Mouse (Mus musculus) midbrain, embryonic 12.5 days (tissue): Measurements from ENCODE around the gene Mrpl33. TPM values are rescaled to one million over a fixed set of nuclear protein-coding genes. Genes with fewer than 3 reads are reported as not detected.

ENCODE experiments used
- ATAC-seq: fragments of 200-750 bp; cut with Nextera tagmentation; 2 replicates; pipeline ENCODE4 v1.8.0; 2017; ENCODE audit warnings: low read depth, moderate TSS enrichment, moderate library complexity; ENCODE audit not compliant: low FRiP score
- H3K27ac ChIP-seq: fragments of 300-500 bp; sonication (generic); replicated peaks from 2 replicates; pipeline ENCODE4 v1.5.1; 2016; ENCODE audit warnings: mild to moderate bottlenecking
- H3K27me3 ChIP-seq: fragments of 300-500 bp; sonication (generic); 2 replicates; pipeline ENCODE4 v1.6.1; 2016; ENCODE audit warnings: mild to moderate bottlenecking
- H3K36me3 ChIP-seq: fragments of 300-500 bp; sonication (generic); 2 replicates; pipeline ENCODE4 v1.6.1; 2016
- H3K4me1 ChIP-seq: fragments of 300-500 bp; sonication (generic); 2 replicates; pipeline ENCODE4 v1.6.1; 2016
- H3K4me2 ChIP-seq: fragments of 300-500 bp; sonication (generic); replicated peaks from 2 replicates; pipeline ENCODE4 v1.6.1; 2016; ENCODE audit warnings: mild to moderate bottlenecking, moderate library complexity
- H3K4me3 ChIP-seq: fragments of 300-500 bp; sonication (generic); 2 replicates; pipeline ENCODE4 v1.5.1; 2016; ENCODE audit warnings: mild to moderate bottlenecking
- H3K9ac ChIP-seq: fragments of 300-500 bp; sonication (generic); replicated peaks from 2 replicates; pipeline ENCODE4 v1.6.1; 2016; ENCODE audit warnings: mild to moderate bottlenecking, moderate library complexity
- H3K9me3 ChIP-seq: fragments of 300-500 bp; sonication (generic); 2 replicates; pipeline ENCODE4 v1.6.1; 2016; ENCODE audit warnings: mild to moderate bottlenecking
- WGBS: fragments of 180-500 bp; shearing (Covaris S2); methylation state at CpG from one replicate; pipeline ENCODE4 v1.1.7; 2016; 5-methylcytosine and 5-hydroxymethylcytosine counted together
- polyA plus RNA-seq: library from polyadenylated mRNA; unstranded; fragments of >200 nt; fragmentation: Nextera tagmentation; extraction: Ambion mirVana; gene quantifications from 2 replicates; pipeline ENCODE4 v1.2.1, GENCODE M21; 2016

The Mrpl33 gene
- 196 and 204 TPM in 2 replicates for polyA plus RNA-seq

DNA sequence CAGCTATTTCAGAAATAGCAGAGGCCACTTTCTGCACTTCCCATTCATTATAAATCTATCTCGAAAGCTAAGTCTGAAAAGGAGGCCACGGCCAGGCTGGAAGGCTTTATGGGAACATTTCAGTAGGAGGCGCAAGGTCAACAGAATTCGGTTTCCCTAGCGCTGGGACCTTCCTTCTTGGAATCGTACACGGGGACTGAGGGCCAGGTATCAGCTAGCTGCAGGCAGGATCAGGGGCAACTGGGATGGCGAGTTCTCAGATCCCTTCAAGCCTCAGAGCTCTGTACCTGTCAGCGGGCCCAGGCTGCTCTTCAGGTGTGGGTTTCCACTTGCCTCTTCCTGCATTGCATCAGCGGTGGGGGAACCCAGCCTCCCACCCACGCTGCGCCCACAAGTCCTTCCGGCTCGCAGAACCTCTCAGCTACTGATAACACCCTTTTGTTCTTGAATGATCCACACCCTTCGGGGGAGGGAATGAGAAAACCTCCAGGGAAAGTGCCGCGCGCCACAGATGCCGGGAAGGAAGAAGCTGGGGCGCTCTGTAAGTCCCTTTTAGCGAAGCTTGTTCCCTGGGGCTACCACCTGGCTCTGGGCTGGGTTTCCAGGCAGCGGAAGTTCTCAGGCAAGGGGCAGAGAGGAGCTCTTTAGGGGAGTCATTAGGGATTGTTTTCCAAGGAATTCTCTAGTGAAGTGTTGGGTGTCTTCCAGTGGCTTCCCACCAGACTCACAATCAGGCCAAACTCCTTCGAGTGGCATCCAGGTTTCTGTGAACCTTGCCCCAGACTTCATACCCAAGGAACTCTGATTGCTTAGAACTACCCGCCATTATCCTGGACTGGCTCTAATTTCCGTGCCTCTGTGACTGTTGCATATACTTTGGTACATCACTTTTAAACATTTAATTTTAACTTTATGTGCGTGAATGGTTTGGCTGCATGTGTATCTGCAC, at the start of gene Mrpl33:
Mrpl33 (plus strand) TSS at position 455 of the 949 bp plus-strand sequence.
- Histone ChIP-seq H3K36me3 (no peaks in the 10 kb centered on the region), H3K4me1 (peaks cover 6% of the 10 kb centered on the region), H3K9ac (0 out of 2 replicates have a peak within 1 kb of the TSS, but pooled peaks have one; percentile 31), H3K27ac (no peak within 1 kb of the TSS), H3K4me2 (peak within 1 kb of the TSS; percentile 56), H3K27me3 (peaks cover 18% of the 10 kb centered on the region), H3K4me3 (peak within 1 kb of the TSS; percentile 34), H3K9me3 (no peaks in the 10 kb centered on the region)
- 6% methylated on average over 26 of the region's 26 CpGs for WGBS
- no peak for ATAC-seq

DNA sequence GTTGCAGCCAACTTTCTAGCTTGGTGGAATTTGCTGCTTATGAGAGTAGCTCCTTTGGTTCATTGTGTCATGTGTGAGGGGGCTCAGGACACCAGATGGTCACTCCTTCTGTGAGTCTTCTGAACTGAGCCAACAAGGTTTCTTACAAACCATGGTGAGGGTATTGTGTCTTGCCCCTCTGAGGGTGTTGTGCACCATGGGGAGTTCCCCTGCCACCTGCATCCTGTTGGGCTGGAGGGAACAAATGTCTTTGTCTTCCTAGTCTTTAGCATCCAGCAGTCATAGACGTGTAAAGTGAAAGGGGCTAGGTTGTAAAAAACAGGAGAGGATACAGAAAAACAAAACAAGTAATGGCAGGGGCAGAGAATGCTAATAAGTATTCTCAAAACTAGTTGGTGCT, 37.3 kb upstream of the Mrpl33 start:
- H3K9me3 ChIP-seq, result no peaks in the 10 kb centered on the region
- WGBS, result 49% methylated on average over 1 of the region's 1 CpGs
- no peak overlapping the region for H3K4me2 ChIP-seq
- no peaks in the 10 kb centered on the region for H3K27me3 ChIP-seq
- no peak overlapping the region for H3K27ac ChIP-seq
- peaks cover 54% of the 10 kb centered on the region for H3K36me3 ChIP-seq
- H3K4me1 ChIP-seq, result 0 out of 2 replicates have a peak, but pooled peaks cover 2% of the 10 kb centered on the region
- no peak overlapping the region for H3K4me3 ChIP-seq
- no peak for ATAC-seq
- H3K9ac ChIP-seq, result no peak overlapping the region

DNA sequence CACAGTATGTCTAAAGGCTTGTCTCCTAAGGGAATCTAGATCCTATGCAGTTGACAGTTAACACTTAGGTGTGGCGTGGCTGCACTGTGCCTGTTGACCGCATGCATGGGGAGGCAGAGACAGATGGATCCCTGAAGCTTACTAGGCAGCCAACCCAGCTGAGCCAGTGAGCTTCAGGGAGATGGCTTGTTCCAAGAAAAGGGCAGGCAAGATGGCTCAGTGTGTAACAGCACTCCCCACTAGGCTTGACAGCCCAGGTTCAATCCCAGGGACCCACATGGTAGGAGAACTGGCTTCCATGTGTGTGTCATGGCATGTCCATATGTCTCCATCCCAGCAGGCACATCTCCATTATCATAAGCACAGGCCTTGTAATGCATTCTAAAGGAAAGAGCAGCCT, 36.4 kb upstream of the Mrpl33 start:
- ATAC-seq, result no peak
- no peak overlapping the region for H3K27ac ChIP-seq
- 92% methylated on average over 2 of the region's 2 CpGs for WGBS
- no peak overlapping the region for H3K4me3 ChIP-seq
- H3K9me3 ChIP-seq, result no peaks in the 10 kb centered on the region
- peaks cover 45% of the 10 kb centered on the region for H3K36me3 ChIP-seq
- H3K4me2 ChIP-seq, result no peak overlapping the region
- H3K4me1 ChIP-seq, result 0 out of 2 replicates have a peak, but pooled peaks cover 2% of the 10 kb centered on the region
- no peaks in the 10 kb centered on the region for H3K27me3 ChIP-seq
- no peak overlapping the region for H3K9ac ChIP-seq

DNA sequence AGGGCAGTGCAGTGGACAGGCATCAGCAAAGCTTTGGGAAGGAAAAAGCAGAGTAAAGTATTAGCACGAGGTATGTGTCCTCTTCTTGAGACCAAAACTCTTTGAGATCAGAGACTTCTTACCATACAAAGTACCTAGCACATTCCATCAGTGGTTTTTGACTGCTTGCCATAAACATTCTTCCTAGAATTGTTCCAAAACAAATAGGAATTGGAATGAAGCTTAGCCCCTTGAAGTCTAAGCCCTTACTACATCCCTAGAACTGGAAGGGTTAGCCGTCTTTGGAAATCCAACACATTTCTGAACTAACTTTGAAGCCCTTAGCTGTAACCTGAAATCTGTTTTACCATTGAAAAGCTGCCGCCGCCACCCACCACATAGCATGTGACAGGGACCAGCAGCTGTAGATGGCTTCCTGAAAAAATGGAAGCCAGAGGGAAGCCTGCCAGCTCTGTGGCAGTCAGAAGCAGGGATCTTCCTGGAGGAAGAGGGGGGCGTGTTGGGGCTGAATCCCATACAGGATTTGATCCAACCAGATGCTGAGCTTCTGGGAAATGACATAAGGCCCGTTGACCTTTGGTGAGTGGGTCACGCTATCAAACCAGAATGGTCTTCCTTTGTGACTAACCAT, 34.6 kb upstream of the Mrpl33 start:
- H3K4me3 ChIP-seq, result no peak overlapping the region
- 89% methylated on average over 7 of the region's 7 CpGs for WGBS
- no peak overlapping the region for H3K9ac ChIP-seq

DNA sequence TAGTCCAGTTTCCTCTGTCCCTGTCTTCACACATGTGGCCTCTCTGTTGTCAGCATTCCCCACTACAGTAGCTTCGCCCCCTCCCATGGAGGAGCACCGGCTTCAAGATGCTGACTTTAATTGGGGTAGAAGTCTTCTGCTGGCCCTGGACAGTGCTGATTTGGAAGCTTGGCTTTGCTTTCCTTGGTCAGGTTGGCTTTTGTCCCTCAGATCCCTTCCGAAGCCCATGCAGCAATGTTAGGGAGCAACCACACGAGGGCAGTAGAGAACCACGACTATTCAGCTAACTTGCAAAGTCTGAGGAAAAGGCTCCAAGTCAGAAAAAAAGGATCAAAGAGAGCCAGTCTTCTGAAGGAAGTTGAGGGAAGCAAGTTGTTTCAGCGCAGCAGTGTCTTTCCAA, 33.2 kb upstream of the Mrpl33 start:
- Histone ChIP-seq H3K36me3 (peaks cover 25% of the 10 kb centered on the region), H3K9me3 (no peaks in the 10 kb centered on the region), H3K9ac (no peak overlapping the region), H3K4me1 (0 out of 2 replicates have a peak, but pooled peaks cover 2% of the 10 kb centered on the region), H3K4me2 (no peak overlapping the region), H3K27ac (no peak overlapping the region), H3K4me3 (no peak overlapping the region), H3K27me3 (no peaks in the 10 kb centered on the region)
- ATAC-seq, result no peak
- 12% methylated on average over 6 of the region's 6 CpGs for WGBS

More for the DNA sequence above, 34.6 kb upstream of the Mrpl33 start:
- no peak overlapping the region for H3K4me2 ChIP-seq
- no peaks in the 10 kb centered on the region for H3K27me3 ChIP-seq
- peaks cover 32% of the 10 kb centered on the region for H3K36me3 ChIP-seq
- 0 out of 2 replicates have a peak, but pooled peaks cover 2% of the 10 kb centered on the region for H3K4me1 ChIP-seq
- no peak overlapping the region for H3K27ac ChIP-seq
- no peak for ATAC-seq
- H3K9me3 ChIP-seq, result no peaks in the 10 kb centered on the region

DNA sequence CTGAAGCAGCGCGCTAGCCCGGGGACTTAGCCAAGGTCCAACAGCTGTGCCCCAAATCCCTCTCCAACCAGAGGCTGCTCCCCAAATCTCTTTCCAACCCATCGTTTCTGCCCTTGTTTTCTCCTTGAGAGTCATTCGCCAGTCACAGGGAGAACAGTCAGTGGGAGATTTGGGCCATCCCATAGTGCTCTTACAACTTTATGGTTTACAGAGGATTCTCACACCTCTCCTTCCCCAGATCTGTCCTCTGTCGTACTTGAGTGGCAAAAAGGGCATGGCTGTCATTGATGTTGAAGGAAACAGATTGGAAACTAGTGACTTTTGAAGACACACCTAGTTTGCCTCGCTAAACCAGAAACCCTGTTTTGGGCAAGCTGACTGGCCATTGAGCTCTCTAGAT, 32.8 kb upstream of the Mrpl33 start:
- no peak overlapping the region for H3K4me2 ChIP-seq
- no peak for ATAC-seq
- 45% methylated on average over 7 of the region's 7 CpGs for WGBS
- peaks cover 25% of the 10 kb centered on the region for H3K36me3 ChIP-seq
- no peak overlapping the region for H3K9ac ChIP-seq
- H3K27me3 ChIP-seq, result no peaks in the 10 kb centered on the region
- H3K9me3 ChIP-seq, result no peaks in the 10 kb centered on the region
- H3K4me3 ChIP-seq, result no peak overlapping the region
- 0 out of 2 replicates have a peak, but pooled peaks cover 2% of the 10 kb centered on the region for H3K4me1 ChIP-seq
- no peak overlapping the region for H3K27ac ChIP-seq

DNA sequence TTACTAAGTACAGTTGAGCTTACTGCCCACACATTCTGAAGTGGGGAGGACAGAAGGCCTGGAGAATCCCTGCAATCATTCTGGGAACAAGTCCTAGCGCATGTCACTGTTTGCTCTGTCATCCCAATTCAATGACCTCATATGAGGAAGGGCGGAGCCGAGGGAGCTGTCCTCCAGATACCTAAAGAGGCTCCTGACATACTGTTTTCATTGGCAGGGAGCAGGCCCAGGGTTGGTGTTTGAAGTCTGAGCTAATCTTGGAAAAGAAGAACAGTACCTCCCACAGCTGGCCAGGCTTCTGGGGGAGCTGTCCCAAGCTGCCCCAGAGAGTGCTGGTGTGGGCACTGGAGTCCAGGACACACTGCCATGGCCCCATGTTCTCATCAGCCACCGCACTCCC, 31.8 kb upstream of the Mrpl33 start:
- Histone ChIP-seq H3K4me1 (0 out of 2 replicates have a peak, but pooled peaks cover 2% of the 10 kb centered on the region), H3K4me3 (no peak overlapping the region), H3K27me3 (no peaks in the 10 kb centered on the region), H3K4me2 (no peak overlapping the region), H3K27ac (no peak overlapping the region), H3K9me3 (no peaks in the 10 kb centered on the region), H3K9ac (no peak overlapping the region), H3K36me3 (peaks cover 15% of the 10 kb centered on the region)
- 92% methylated on average over 4 of the region's 4 CpGs for WGBS
- no peak for ATAC-seq

DNA sequence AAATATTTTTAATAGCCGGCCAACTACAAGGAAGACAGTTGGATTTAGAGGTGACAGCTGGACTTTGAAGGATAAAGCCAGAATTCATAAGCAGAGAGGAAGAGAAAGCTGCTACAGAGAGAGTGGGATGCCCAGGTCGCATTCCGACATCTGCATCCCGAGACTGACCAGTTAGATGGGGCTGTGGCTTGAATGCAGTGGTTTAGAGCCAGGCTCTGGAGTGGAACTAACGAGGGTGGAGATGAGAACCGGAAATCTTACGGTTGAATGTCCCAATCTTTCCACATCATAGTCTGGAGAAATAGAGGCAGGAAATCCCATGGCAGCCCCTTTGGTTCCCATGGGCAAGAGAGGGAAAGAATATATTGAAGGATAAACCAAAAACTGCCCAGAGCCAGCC, 30.7 kb upstream of the Mrpl33 start:
- 77% methylated on average over 7 of the region's 7 CpGs for WGBS
- H3K36me3 ChIP-seq, result peaks cover 11% of the 10 kb centered on the region; the same call in 1 of the 2 replicates
- H3K4me3 ChIP-seq, result no peak overlapping the region
- no peak overlapping the region for H3K4me2 ChIP-seq
- no peaks in the 10 kb centered on the region for H3K27me3 ChIP-seq
- no peak overlapping the region for H3K27ac ChIP-seq
- H3K9ac ChIP-seq, result no peak overlapping the region
- H3K4me1 ChIP-seq, result 0 out of 2 replicates have a peak, but pooled peaks cover 2% of the 10 kb centered on the region
- no peaks in the 10 kb centered on the region for H3K9me3 ChIP-seq
- ATAC-seq, result no peak

DNA sequence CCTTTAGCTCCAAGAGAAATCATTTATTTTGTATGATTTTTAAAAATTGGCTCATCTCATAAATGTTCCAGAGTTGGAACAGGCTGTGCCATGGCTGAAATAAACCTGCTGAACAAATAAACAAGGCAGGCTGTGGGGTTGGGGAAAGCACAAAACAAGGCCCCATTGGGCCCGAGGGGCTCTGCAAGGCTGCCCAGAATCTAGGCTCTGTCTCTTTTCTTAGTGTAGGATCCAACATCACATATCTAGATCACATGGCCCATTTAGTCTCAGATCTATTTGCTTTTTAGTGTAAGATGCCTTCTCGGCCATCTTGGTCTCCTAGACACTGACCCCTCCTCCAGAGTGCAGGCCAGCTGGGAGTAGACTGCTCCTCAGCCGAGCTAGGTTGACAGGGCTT, 30.3 kb upstream of the Mrpl33 start:
- H3K9ac ChIP-seq, result no peak overlapping the region
- H3K36me3 ChIP-seq, result peaks cover 9% of the 10 kb centered on the region; the same call in 1 of the 2 replicates
- no peak overlapping the region for H3K4me2 ChIP-seq
- H3K27me3 ChIP-seq, result no peaks in the 10 kb centered on the region
- WGBS, result 53% methylated on average over 3 of the region's 3 CpGs
- no peak overlapping the region for H3K27ac ChIP-seq
- ATAC-seq, result no peak
- no peak overlapping the region for H3K4me3 ChIP-seq
- H3K4me1 ChIP-seq, result 0 out of 2 replicates have a peak, but pooled peaks cover 6% of the 10 kb centered on the region
- no peaks in the 10 kb centered on the region for H3K9me3 ChIP-seq

DNA sequence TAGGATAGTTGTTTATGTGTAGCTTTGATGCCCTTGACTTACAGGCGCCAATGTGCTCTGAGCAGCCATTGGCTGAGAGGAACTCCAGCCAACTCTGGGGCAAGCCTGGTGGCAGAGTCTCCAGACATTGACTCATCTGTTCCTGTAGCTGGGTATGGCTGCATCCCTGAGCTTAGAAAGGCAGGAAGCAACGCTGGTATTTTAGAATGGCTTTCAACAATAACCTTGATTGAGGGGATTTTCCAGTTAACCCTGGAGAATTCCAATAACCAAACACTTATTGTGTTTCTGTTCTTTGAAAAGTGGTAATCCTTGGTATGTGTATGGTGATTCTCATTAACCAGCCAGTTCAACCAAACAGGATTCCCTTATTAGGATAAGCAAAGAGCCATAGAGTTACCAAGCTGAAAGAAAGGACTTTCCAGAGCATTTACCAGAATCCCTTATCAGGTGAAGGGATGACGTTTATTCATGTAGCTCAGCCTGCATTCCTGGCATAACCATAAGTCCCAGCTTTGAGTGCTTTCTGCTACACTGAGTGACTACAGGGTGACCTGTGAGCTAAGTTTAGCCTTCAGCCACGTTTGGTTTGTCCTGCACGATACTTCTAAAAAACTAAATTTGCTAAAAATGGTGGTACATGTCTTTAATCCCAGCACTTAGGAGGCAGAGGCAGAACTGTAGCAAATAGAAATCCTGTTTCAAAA, 28.6 kb upstream of the Mrpl33 start:
- WGBS, result 78% methylated on average over 5 of the region's 5 CpGs
- Histone ChIP-seq H3K4me2 (no peak overlapping the region), H3K4me1 (0 out of 2 replicates have a peak, but pooled peaks cover 7% of the 10 kb centered on the region), H3K27me3 (no peaks in the 10 kb centered on the region), H3K9me3 (no peaks in the 10 kb centered on the region), H3K36me3 (no peaks in the 10 kb centered on the region), H3K4me3 (no peak overlapping the region), H3K27ac (no peak overlapping the region), H3K9ac (no peak overlapping the region)
- no peak for ATAC-seq

DNA sequence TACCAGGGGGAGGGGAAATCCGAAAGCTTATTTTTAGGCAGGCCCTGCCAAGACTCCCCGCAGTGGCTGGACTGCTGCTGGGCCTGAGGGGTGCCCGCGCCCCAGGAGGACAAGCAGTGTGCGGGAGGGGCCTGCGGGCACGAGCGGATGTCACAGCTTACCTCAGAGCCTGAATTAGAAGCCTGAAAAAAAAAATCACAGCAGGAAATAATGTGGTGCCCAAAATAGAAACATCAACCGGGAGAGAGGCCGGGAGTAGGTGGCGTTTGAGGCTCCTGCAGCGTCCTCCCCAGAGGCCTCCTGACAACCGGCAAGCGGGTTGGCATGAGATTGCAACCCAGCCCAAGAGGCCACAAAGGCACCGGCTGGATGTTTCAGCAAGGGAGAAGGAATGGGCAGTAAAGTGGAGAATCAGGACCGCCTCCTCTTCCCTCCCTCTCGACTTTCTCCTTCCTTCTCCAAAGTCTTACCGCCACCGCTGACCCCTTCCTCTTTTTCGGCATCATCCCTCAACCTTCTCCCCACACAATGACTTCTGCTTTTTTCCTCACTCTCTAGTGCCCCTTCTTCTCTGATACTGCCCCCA, 25.6 kb upstream of the Mrpl33 start:
- 18% methylated on average over 20 of the region's 20 CpGs for WGBS

More for the DNA sequence above, 25.6 kb upstream of the Mrpl33 start:
- Histone ChIP-seq H3K4me2 (peak overlapping the region; percentile 21; the same call in 1 of the 2 replicates), H3K4me3 (no peak overlapping the region), H3K9ac (no peak overlapping the region), H3K4me1 (0 out of 2 replicates have a peak, but pooled peaks cover 5% of the 10 kb centered on the region), H3K9me3 (no peaks in the 10 kb centered on the region), H3K27ac (no peak overlapping the region), H3K27me3 (no peaks in the 10 kb centered on the region), H3K36me3 (no peaks in the 10 kb centered on the region)
- no peak for ATAC-seq
